Mouse (Mus musculus): ENCODE results near the gene Spop.

The Spop gene

DNA sequence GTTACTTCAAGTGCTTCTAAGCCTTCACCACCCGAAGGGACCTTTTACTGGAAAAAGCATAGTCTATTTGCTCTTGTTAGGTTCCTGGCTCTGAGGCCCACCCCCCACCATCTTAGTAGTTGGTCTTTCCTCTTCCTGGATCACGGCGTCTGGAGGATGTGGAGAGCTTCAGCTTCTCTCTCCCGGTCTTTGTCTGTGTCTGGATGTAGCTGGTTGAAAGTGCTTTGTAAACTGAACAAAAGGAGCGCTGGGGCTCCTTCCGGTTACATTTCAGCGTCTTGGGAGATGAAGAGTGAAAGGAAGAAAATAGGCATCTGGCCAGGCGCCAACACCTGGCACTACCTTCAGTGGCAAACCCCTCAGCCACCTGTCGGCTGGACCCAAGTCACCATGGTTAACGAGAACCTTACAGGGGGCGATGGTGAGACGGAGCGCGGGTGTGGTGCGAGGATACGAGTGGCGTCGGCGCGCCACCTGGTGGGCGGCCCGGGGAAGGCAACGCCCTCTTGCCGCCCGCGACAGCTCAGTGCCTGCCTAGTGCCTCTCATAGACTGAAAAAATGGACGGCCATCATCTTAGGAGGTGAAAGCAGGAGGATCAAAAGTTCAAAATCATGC lies 106.7 kb downstream of the Spop start:
- DNase-seq (ENCODE audit: low read depth), result peak; percentile 93

GRCm38 (mm10) chr11:95521563-95521962 lies 107.7 kb downstream of the Spop start:
- DNase-seq (ENCODE audit: low read depth), result peak; percentile 84

DNA sequence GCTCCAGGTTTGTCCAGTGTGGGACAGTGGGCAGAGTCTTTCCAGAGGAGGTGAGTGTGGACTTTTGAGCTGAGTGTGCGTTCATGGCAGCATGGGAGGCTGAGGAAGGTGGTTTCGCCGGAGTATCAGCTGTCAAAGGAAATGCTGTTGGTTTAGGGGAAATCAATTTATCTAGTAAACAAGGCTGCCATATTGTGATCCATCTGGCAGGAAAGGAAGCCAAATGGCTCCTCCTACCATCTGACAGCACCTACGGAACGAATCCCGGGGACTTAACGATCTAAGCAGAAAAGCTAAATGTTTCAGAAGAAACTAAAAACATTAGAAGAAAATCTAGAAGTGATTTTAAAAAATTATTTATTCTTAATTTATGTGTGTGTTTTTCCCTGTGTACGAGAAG lies 113.4 kb downstream of the Spop start:
- DNase-seq (ENCODE audit: low read depth), result no peak

GRCm38 (mm10) chr11:95528231-95528630 lies 114.4 kb downstream of the Spop start:
- DNase-seq (ENCODE audit: low read depth), result no peak

DNA sequence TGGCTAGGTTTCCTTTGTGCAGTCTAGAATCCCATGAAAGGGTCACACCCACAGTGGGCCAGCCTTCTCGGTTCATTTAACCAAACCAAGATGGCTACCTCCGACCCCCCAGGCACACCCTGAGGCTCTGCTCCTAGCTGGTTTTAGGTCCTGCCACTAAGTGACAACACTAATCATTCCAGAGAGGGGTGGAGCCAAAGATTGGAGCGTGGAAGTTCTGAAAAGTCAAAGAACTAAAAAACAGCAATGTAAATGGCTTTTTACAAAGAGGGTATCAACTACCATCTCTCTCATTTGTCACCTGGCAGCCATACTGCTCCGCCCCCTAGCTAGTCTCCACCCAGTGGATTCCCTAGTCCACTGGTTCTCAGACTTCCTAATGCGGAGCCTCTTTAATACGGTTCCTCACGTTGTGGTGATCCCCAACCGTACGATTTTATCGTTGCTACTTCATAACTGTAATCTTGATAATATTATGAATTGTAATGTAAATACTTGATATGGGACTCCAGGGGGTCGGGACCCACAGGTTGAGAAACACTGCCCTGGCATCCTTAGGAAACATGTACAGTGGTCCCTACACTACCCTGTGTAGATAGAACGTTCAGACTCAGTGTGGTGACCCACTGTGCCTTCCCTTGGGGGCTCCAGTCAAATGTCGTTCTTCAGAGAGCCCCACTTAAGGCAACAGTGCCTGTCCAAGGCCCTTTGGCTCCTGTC lies 118.6 kb downstream of the Spop start:
- DNase-seq (ENCODE audit: low read depth), result no peak

- peak; percentile 71 for DNase-seq (ENCODE audit: low read depth)
These were observed 119.7 kb downstream of the Spop start for GRCm38 (mm10) chr11:95533484-95534160.

DNA sequence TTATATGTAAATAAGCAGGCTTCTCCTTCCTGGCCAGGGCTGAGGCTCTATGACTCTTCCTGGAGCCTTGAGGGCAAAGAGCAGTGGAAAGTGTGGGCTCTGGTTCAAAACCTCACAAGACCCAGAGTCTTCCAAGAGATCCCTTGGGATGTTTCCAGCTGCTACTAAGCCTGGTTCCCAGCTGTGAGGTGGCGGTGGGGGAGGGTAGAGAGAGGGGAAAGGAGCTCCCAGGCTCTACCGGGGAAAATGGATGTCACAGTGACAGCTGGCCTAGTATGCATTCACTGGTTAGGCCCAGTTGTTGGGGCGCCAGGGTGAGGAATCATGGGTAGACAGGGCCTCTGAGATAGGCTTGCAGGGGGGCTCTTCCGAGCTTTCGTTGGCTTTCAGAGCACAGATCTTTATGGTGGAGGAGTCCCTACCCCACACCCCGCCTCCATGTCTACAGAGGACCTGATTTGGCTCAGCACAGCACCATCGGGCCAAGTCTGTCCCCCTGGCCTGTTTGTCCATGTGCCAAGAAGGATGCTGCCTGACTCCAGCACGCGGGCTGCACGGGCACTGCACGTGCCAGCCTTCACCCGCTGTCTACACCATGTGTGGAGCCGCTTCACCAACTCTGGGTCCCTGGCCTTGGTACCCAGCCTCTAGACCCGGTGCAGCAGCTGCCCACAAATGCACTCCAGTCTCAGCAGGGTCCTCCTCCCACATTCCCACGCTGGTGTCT lies 124.7 kb downstream of the Spop start:
- no peak for DNase-seq (ENCODE audit: low read depth)

DNA sequence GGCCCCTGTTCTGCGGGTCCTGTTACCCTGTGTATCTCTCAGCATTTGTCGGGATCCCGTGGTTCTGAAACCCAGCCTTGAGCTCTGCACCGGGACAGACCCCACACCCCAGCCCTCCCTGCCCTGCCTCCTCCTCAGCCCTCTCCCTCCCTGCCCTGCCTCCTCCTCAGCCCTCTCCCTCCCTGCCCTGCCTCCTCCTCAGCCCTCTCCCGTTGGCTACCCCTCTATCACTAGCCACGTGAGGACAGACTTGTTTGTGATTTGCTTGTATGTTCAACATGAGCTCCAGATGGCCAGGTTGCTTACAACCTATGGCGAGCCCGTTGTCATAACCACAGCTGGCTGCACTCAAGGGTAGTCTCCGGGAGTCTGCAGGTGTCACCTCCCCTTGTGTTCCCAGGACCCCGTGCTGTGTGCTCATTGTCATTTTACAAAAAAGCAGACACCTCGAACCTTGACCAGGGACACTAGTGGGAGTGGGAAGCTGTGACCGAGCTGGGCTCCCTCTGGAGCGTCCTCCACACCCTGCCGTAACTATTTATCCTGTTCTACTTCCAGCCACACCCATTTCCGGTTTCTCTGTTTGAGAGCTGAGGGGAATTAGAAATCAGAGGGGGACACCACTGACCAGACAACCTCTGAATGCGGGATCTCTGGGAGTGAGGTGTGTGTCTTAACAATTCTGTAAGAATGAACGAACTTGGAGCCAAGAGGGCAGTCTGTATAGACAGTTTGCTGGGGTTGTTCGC lies 126.9 kb downstream of the Spop start:
- no peak for DNase-seq (ENCODE audit: low read depth)

Data from naive thymus-derived CD4-positive, alpha-beta T cell, adult 2 months (primary cell).